Mouse (Mus musculus) limb, embryonic 14.5 days (tissue): ENCODE results near the gene Tesk2. TPM values are rescaled to one million over a fixed set of nuclear protein-coding genes. Genes with fewer than 3 reads are reported as not detected.

Experiments used
- ATAC-seq: fragments of 200-750 bp; cut with Nextera tagmentation; 2 replicates; pipeline ENCODE4 v1.8.0; 2017; ENCODE audit warnings: low read depth, moderate number of reproducible peaks, moderate TSS enrichment; ENCODE audit not compliant: low FRiP score
- DNase-seq: peaks from one replicate; pipeline ENCODE4 v3.0.0-alpha.2; 2015; ENCODE audit warnings: low spot score
- H3K27ac ChIP-seq: fragments of 300-500 bp; sonication (generic); replicated peaks from 2 replicates; pipeline ENCODE4 v1.5.1; 2014; ENCODE audit warnings: low read depth, mild to moderate bottlenecking, low read length, moderate library complexity, mixed read lengths
- H3K27me3 ChIP-seq: fragments of 300-500 bp; sonication (generic); 2 replicates; pipeline ENCODE4 v1.6.1; 2014; ENCODE audit warnings: low read length, mixed read lengths; ENCODE audit not compliant: control insufficient read depth, insufficient read depth
- H3K36me3 ChIP-seq: fragments of 300-500 bp; sonication (generic); 2 replicates; pipeline ENCODE4 v1.6.1; 2014; ENCODE audit warnings: mild to moderate bottlenecking, low read length, moderate library complexity, mixed read lengths; ENCODE audit not compliant: control insufficient read depth, insufficient read depth
- H3K4me1 ChIP-seq: fragments of 300-500 bp; sonication (generic); 2 replicates; pipeline ENCODE4 v1.6.1; 2014; ENCODE audit warnings: antibody characterized with exemption, low read length, mixed read lengths; ENCODE audit not compliant: control insufficient read depth, insufficient read depth
- H3K4me2 ChIP-seq: fragments of 300-500 bp; sonication (generic); replicated peaks from 2 replicates; pipeline ENCODE4 v1.6.1; 2014; ENCODE audit warnings: low read depth, mild to moderate bottlenecking, low read length, moderate library complexity; ENCODE audit not compliant: severe bottlenecking
- H3K4me3 ChIP-seq: fragments of 300-500 bp; sonication (generic); replicated peaks from 2 replicates; pipeline ENCODE4 v1.5.1; 2014; ENCODE audit warnings: low read length
- H3K9ac ChIP-seq: fragments of 300-500 bp; sonication (generic); 2 replicates; pipeline ENCODE4 v1.6.1; 2014; ENCODE audit warnings: mild to moderate bottlenecking, low read depth, low read length, moderate library complexity; ENCODE audit not compliant: severe bottlenecking
- H3K9me3 ChIP-seq: fragments of 300-500 bp; sonication (generic); 2 replicates; pipeline ENCODE4 v1.6.1; 2016; ENCODE audit warnings: low read length; ENCODE audit not compliant: control insufficient read depth
- POLR2A ChIP-seq: fragments of 200-500 bp; IDR thresholded peaks from 2 replicates; pipeline ENCODE4 v1.8.0; 2012; ENCODE audit warnings: inconsistent platforms, mild to moderate bottlenecking, moderate library complexity, borderline replicate concordance; ENCODE audit not compliant: insufficient read depth, insufficient read length; ENCODE audit errors: extremely low read depth
- WGBS: fragments of 180-500 bp; shearing (Covaris S2); extraction: QIAGEN DNeasy Blood & Tissue Kit; methylation state at CpG from one replicate; pipeline ENCODE4 v1.1.7; 2014; 5-methylcytosine and 5-hydroxymethylcytosine counted together
- polyA plus RNA-seq, 2 experiments: library from polyadenylated mRNA; depleted of rRNA in 1 of 2; stranded (reverse) in 1 of 2; unstranded in 1 of 2; fragments of >200 nt; fragmentation: Nextera tagmentation in 1 of 2; extraction: Ambion mirVana in 1 of 2; gene quantifications; 2 replicates each; pipeline versions ENCODE4 v1.2.1 to v1.2.3; 2012 to 2014

Tesk2 gene
- polyA plus RNA-seq, 2 experiments: 7.3 to 10.3 TPM

- no peak overlapping the region for H3K4me3 ChIP-seq
- DNase-seq: no peak
- no peak overlapping the region for H3K27ac ChIP-seq
- H3K36me3 ChIP-seq: no peaks in the 10 kb centered on the region; the same call in 1 of the 2 replicates
- H3K9me3 ChIP-seq: no peaks in the 10 kb centered on the region
- H3K4me2 ChIP-seq: no peak overlapping the region
- no peaks in the 10 kb centered on the region for H3K27me3 ChIP-seq
- WGBS: 98% methylated on average over 2 of the region's 2 CpGs
- no peak for ATAC-seq
- no peak for TF ChIP-seq POLR2A
- no peak overlapping the region for H3K9ac ChIP-seq
- H3K4me1 ChIP-seq: peaks cover 3% of the 10 kb centered on the region; the same call in 1 of the 2 replicates
Observed at GRCm38 (mm10) chr4:116710154-116710553, 10.6 kb upstream of the Tesk2 start.

DNA sequence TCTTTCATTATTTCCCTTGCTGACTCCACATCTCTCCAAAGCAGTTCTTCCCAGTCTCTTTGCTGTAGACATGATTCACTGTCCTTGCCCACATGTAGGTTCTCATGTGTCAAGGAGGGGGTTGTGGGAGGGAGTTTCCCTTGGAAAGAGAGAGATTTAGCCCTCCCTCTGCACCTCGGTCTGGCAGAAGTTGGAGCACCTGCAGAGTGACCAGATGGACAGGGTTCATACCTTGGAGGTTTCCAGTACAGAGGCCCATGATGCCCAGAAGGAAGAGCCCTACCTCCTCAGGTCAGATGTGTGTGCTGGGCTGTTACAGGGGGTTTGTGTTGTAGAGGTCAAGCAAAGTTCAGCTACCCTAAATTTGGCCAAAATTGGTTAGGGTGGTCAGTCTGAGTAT lies 8.2 kb upstream of the Tesk2 start:
- no peak for ATAC-seq
- TF ChIP-seq POLR2A: no peak

GRCm38 (mm10) chr4:116719396-116719795 lies 1.4 kb upstream of the Tesk2 start:
- DNase-seq (peak; percentile 92), ATAC-seq (peak; percentile 27; the same call in 1 of the 2 replicates)
- Histone ChIP-seq H3K27ac (no peak overlapping the region), H3K4me3 (no peak overlapping the region), H3K9me3 (no peaks in the 10 kb centered on the region), H3K9ac (no peak overlapping the region), H3K4me1 (peaks cover 8% of the 10 kb centered on the region), H3K27me3 (no peaks in the 10 kb centered on the region), H3K36me3 (no peaks in the 10 kb centered on the region), H3K4me2 (no peak overlapping the region)
- no peak for TF ChIP-seq POLR2A
- WGBS: 14% methylated on average over 3 of the region's 3 CpGs

More for the DNA sequence above, 8.2 kb upstream of the Tesk2 start:
- DNase-seq: no peak
- Histone ChIP-seq H3K4me3 (no peak overlapping the region), H3K9me3 (no peaks in the 10 kb centered on the region), H3K9ac (no peak overlapping the region), H3K4me1 (peaks cover 3% of the 10 kb centered on the region; the same call in 1 of the 2 replicates), H3K27me3 (no peaks in the 10 kb centered on the region), H3K27ac (no peak overlapping the region), H3K4me2 (no peak overlapping the region), H3K36me3 (no peaks in the 10 kb centered on the region; the same call in 1 of the 2 replicates)
- WGBS: 73% methylated on average over 1 of the region's 1 CpGs

DNA sequence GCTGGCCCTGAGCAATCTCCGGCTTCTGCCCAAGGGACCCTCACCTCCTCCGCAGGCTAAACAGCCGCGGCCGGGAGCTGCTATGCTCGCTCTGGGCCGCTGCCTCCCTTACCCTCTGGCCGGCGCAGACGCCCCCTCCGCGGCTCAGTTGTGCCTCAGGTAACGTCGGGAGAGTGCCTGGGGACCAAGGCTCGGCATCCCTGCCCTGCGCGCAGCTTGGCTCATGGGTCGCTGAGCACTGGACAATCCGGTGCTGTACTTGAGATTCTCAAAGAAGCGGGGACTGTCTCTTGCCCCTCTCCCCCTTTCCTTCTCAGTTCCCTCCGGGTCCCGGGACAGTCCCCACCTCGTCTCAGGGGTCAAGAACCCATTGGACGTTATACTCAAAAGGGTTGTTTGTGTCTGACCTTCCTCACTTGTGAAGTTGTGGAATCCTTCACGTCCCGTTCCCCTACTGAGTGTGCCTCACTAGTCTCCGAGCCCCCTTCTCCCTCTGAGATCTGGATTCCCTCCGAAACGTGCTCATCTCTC lies 415 bp downstream of the Tesk2 start:
- H3K36me3 ChIP-seq: no peaks in the 10 kb centered on the region
- TF ChIP-seq POLR2A: no peak
- peak overlapping the region; percentile 66 for H3K27ac ChIP-seq
- ATAC-seq: no peak
- peak overlapping the region; percentile 65 for H3K4me2 ChIP-seq
- no peaks in the 10 kb centered on the region for H3K27me3 ChIP-seq
- H3K9me3 ChIP-seq: no peaks in the 10 kb centered on the region
- peak overlapping the region; percentile 68 for H3K9ac ChIP-seq
- peaks cover 8% of the 10 kb centered on the region for H3K4me1 ChIP-seq
- peak overlapping the region; percentile 64 for H3K4me3 ChIP-seq
- DNase-seq: no peak
- WGBS: 3% methylated on average over 29 of the region's 29 CpGs

DNA sequence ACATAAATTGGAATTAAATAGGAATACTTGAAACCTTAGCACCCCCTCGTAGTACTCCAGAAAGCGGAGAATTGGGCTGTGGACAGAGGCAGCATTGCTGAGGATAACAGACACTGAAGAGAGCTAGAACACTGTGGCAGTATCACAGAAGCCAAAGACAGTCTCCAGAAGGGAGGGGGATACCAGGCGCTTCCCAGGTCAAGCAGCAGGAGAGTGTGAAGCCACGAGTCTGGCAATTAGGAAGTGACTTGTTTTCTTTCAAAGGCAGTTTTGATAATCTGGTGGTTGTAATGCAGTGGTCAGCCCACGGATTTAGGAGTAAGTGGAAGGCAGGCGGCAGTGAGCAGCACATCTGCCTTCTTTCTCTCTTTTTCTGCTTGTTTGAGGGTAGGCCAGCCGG lies 1.5 kb downstream of the Tesk2 start:
- H3K27me3 ChIP-seq: no peaks in the 10 kb centered on the region
- H3K4me3 ChIP-seq: peak overlapping the region; percentile 64
- H3K9me3 ChIP-seq: no peaks in the 10 kb centered on the region
- H3K4me2 ChIP-seq: peak overlapping the region; percentile 65
- no peak for DNase-seq
- ATAC-seq: no peak
- no peak overlapping the region for H3K9ac ChIP-seq
- 40% methylated on average over 7 of the region's 7 CpGs for WGBS
- TF ChIP-seq POLR2A: no peak
- peaks cover 8% of the 10 kb centered on the region for H3K4me1 ChIP-seq
- H3K27ac ChIP-seq: no peak overlapping the region
- H3K36me3 ChIP-seq: no peaks in the 10 kb centered on the region
